Mouse (Mus musculus) adrenal gland, adult 8-10 months (tissue): ENCODE measurements around the gene Rps13. TPM values are rescaled to one million over a fixed set of nuclear protein-coding genes. Genes with fewer than 3 reads are reported as not detected.
A peak's percentile ranks its signal among the peaks of the same experiment; 100 is the strongest.
"Not testable (repeated sequence)": the region's sequence is repeated elsewhere in the genome, so short reads cannot be mapped to it uniquely, and the experiment has no call there.

Source experiments
- DNase-seq: peaks from one replicate; pipeline ENCODE4 v3.0.0; 2022
- total RNA-seq, 4 experiments: library from RNA; stranded (reverse); gene quantifications; 2 replicates each; pipeline ENCODE4 v1.2.4; 2022

The Rps13 gene
- 100 to 1,000 TPM; 356 to 474 (median 418) TPM for total RNA-seq

DNA sequence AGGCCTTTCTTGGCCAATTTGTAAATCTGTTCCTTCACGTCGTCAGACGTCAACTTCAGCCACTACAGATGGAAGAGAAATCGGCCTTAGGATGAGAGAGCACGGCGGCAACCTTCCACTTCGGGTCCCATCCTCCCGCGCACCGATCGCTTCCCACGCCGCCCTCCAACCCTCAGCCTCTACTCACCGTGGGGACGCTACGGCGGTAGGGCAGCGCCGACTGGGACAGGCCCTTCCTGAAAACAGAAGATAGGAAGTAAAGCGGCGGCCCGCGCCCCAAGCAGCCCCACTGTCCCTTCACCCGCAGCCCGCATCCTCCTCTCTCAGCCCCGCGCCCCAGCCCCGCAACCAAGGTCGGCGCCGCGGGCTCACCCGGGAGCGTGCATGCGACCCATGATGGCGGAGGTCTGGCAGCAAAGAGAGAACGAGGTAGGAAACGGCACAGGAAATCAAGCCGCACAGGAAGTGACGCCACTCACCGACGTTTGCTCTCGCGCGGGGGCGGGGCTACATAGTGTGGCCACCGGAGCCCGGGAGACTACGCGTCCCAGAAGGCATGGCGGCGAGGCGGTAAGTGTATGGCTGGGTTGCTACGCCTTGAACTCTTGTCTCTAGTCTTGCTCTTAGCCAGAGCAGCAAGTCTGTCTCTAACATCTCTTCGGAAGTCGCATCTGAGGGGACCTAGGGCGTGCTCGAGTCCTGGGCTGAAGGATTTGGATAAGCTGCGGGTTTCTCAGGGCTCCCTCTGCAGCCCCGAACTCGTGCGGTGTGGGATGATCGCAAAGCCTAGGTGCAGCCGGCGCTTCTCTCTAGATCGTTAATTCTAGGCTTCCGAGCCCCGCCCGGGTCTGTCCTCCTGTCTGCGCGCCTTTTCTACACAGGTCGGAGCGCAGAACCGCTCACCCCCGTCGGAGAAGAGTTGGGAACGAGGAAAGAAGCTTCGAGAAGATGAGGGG is at the start of gene Rps13:
Rps13 (minus strand) TSS at position 483 of the 956 bp plus-strand sequence.
- peak; percentile 96 for DNase-seq

DNA sequence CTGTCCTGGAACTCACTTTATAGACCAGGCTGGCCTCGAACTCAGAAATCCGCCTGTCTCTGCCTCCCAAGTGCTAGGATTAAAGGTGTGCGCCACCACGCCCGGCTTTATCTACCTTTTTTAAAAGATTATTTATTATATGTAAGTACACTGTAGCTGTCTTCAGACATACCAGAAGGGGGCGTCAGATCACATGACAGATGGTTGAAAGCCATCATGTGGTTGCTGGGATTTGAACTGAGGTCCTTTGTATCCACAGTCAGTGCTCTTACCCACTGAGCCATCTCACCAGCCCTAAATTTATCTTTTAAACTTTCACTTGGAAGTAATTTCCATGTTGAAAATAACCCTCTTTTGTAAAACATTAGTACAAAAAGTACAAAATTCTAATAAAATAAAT is 45.2 kb upstream of the Rps13 start:
- not testable (repeated sequence) for DNase-seq

DNA sequence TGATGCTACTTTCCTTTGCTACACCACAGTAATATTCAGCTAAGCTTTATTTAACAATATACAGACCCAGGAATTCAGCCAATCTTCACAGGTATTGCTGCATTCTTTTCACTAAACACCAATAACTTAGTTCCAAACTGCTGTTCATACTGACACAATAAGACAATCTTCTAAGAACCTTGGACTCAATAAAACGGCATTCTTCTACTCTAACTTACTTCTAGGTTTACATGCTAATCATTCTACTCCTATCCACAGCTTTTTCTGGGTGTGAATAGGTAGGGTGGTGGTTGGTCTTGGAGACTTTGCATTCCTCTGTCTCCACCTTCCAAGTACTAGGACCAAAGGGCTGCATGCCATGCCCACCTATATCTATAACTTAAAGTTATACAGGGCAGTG is 40.3 kb upstream of the Rps13 start:
- no peak for DNase-seq

DNA sequence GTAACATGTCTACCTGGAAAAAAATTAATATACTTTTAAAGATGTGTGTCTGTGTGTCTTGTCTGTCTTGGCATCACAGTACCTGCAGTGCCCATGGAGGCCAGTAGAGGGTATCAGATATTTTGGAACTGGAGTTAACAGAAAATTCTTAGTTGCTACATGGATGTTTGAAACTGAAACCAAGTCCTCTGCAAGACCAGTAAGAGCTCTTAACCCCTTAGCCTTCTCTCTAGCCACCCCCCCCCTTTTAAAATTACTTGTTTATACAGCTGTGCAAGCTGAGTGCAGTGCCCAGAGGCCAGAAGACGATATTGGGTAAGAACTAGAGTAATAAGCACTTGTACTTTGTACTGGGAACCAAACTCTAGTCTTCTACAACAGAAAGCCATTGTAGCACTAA is 2.2 kb upstream of the Rps13 start:
- DNase-seq, result peak; percentile 55

DNA sequence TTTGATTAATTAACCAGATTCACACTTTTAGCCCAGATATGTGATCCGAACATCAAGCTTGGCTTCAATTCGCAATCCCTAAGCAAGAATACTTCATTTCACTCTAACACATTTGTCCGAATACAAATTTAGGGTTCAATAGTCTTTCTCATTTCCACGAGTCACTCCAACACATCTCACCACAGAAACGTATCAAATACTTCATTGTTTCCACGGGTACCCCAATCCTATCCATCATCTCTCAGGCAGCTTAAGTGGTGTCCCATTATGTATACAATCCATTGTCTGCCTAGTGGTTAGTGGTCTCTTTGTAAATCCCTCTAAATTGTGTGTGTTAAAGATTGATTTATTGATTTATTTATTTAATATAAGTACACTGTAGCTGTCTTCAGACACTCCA is 1.1 kb upstream of the Rps13 start:
- no peak for DNase-seq

DNA sequence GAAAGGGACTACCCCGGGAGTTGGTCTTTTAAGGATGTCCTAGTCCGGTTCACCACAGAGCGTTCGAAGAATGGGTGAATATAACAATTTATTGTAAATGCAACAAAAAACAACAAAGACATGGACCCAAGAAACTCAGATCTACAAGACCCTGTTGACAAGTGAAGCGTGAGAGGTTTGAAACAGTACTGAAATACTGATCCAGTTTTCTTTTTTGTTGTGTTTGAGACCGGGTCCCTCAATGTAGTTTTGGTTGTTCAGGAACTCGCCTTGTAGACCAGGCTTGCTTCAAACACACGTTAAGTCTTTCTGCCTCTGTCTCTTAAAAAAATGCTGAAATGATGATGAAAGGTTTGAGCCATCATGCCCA is 659 bp upstream of the Rps13 start:
- no peak for DNase-seq

DNA sequence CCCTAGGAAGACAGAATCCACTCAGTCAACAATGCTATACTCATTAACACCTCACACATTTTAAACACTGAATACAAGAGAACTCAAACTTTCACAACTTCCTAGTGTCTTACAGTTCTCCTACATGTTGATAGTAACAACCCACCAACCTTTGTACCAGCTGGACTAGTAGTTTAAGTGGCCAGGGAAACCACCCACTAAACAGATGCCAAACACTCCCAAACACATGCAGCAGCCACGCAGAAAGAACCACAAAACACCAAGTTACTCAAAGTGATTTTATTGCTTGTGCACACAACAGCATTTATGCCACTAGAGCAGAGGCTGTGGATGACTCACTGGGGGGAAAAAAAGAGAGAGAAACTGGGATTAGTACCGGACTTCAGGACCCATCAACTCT is 2.7 kb downstream of the Rps13 start:
- no peak for DNase-seq

DNA sequence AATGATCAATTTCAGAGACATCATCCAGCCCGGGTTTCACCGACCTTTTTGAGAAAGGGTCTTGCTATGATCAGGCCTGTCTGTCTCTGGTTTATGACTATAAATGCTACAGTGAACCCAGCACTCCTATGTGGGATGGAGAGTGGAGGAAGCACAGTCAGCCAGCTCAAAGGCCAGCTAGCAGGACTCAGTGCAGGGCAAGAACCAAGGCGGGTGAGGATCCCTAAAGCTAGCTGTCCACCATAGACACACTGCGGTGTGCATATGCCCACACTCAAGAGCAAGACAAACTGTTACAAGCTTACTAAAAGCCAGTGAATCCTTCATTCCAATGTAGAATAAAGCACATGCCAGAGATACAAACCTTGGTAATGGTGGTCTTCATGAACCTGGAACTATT is 4.1 kb downstream of the Rps13 start:
- DNase-seq, result no peak

DNA sequence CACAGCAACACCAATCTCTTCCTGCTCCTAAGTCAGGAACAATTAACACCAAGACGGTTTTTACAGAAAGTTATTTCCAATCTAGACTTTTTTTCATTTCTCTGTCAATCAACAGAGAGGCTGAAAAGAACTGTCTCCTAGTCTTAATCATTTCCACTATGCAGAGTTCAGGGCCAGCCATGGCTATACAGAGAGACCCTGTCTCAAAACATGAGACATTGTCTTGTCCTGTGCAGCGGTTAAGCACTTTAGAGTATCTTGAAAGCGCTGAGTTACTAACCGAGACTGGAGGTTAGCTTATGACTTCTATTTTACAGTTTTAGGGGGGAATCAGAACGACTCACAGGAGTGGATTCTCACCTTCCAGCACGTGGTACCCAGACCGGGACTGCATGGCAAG is 5.2 kb downstream of the Rps13 start:
- no peak for DNase-seq

DNA sequence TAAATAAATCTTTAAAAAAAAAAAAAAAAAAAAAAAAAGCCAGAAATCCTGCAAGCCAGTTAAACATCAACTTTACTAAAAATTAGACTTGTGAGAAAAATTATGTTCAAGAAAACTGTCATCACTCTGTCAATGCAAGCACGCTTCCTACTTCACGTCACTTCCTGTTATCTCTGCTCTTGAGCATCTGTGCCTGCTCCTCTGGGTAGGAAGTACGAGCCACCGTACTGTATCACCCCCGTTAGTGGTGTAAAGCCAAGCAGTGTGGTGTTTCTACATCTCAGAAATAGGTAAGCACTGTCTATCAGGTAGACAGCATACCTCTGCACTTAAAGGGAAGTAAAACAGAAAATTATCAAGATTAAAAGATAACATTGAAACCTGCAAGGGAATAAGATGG is 6.1 kb downstream of the Rps13 start:
- no peak for DNase-seq

DNA sequence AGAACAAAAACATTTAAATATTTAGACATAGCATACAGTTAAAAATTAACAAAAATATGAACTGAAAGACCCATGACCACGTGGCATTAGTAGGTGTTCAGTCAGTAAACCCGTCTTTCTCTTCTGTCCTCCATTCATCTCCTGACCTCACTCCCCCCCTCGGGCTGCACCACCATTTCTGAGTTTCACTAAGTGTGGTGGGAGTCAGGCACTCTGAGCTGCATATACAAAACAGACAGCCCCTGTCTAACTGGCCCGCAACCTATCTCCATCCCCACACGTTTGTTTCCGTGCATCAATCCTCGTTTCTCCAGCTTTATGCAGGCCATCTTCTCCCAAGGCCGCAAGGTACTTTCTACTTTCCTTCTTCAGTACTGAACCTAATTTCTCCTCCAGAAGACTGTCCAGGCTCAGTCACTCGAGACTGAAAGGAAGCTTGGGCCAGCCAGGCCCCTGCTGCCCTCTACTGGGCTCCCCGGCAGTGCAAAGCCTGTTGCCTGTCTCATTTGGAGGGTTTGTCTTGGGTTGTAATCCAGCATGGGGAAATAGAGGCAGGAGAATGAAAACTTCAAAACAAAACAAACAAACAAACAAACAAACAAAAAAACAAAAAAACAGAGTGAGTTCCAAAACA is 10.5 kb downstream of the Rps13 start:
- DNase-seq, result peak; percentile 51

DNA sequence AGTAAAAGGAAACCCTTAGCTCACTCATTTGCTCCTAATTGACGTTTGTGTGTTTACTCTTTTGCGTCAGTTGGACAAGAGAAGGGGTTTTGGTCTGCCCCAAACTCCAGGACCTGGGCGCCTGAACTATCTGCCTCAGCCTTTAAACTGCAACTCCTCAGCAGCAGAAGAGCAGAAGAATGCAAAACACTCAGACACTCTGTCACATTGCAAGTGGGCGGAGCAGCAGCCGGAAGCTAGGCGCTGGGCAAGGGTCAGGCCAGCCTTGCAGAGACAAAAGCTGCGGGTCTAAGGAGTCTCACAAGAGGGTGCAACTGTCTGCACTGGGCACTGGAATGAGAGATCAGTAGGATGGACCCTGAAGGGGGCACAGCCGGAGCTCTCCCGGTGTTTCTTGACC is 24.5 kb downstream of the Rps13 start:
- no peak for DNase-seq

DNA sequence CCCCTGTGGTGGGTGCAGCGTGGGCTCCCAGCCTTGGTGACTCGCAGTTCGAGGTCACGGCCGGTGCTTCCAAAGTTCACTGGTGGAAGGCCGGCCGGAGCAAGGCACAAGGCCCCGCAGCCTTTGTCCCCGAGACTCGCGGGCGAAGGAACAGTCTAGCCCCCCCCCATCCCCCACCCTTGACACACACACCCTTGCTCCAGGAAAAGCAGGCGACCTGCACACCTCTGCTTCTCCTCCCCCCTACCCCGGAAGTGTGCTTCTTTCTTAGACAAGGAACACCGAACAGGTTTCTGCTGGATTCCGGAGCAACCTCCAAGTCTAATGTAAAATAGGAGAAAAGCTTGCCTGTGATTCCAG is 25.4 kb downstream of the Rps13 start:
- no peak for DNase-seq

DNA sequence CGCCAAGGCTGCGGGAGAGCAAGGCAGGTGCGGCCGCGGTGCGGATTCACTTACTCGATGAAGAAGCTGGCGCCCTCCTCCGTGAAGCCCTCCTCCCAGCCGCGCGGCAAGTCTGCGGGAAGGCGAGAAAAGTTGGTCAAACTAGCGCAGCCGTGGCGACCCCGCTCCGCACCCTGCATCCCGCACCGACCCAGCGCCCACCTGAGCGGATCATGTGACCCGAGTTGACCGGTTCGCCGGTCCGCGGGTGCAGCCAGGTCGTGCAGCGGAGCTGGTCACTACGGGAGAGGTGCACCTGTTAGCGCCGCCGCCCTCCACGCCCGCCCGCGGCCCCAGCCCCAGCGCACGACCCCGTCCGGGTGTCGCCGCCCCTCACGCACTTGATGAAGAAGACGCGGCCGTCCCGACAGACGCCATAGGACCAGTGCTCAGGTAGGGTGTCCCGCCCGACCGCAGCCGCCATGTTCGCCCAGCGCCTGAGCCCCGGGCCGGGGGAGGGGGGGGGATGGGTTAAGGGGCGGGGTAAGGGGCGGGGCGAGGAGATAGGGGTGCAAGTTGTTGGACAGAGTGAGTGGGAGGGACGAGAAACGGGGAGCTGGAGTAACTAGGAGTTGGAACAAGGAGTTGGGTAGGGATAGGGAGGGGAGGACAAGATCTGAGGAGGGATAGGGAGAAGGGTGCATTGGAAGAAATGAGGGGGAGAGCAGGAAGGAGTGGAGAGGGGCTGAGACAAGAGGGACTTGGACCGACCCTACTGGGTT is 25.9 kb downstream of the Rps13 start, which contains the start of gene Plekha7:
Plekha7 (minus strand) TSS at position 506 of the 761 bp plus-strand sequence.
- DNase-seq, result peak; percentile 42

DNA sequence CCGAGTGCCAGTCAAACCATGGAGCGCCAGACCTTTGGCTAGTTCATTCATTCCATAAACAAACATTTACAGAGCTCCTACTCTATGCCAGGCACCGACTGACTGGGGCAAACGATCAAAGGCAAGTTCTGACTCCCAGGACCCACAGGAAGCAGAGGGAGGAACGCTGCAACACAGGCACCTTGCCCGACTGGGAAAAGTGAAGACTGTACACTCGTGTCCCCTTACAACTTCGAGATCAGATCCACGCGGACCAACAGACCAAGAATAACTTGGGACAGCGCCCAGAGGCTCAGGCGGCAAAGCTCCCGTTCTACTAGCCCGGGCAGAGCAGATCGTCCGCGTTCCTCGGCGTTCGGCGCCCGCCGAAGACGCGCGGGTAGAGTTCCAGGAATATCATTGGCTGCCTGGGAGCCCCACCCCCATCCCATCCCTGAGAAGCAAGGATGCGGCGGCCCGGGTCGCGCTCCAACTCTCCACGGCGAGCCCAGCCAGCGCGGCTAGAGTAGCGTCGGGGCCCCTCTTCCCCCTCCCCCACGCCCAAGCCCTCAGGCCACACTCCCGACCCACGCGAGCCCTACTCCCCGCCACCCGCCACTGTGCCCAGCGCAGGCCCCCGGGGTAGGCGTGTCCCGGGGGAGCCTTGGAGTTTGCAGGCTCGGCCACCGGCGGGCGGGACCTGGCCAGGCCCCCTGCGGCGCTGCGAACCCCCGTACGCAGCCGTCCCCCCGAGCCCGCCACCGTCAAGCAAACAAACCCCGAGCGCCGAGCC is 26.7 kb downstream of the Rps13 start:
- DNase-seq, result peak; percentile 66

DNA sequence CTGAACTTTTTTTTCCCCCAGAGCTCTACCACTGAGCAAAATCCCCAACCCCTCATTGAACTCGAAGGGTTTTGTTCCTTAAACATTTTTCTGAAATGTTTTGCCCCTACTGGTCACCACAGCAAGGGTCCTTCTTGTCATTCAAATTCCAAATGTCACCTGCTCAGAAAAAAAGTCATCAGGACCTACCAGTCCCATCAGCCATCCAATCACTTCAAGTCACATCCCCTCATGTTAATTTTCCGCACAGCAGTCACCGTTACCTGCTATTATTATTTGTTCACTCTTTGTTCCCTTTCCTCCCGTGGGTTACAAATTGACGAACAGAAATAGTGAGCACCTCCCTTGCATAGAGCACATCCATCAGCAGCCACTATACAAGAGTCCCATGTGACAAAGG is 27.4 kb downstream of the Rps13 start:
- DNase-seq, result no peak

DNA sequence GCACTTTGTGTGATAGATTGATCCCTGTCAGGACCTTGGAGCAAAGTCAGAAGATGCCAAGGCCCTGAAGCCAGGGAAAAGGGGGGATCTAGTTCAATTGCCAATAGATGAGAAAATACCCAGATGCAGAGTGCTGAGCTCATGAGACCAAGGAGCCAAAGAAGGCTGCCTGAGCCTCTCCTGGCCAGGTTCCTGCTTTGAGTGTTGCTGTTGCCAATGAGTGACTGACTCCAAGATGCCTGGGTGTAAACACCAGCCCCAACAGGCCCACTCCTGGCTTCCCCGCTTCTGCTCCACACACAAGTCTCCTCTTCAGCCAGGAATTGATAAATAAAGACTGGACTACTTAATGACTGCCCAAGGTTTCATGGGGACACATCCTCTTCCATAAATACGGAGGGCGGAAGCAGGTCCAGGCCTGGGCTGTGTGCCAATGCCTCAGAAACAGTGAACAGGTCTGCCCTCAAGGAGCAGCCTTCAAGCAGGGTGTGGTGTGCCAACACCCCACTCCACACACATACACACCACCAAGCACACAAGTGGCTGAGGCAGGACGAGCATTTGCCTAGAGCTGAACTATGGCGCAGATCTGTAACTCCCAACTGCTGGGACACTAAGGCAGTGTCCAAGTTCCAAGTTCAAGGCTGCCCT is 32.2 kb downstream of the Rps13 start:
- no peak for DNase-seq

DNA sequence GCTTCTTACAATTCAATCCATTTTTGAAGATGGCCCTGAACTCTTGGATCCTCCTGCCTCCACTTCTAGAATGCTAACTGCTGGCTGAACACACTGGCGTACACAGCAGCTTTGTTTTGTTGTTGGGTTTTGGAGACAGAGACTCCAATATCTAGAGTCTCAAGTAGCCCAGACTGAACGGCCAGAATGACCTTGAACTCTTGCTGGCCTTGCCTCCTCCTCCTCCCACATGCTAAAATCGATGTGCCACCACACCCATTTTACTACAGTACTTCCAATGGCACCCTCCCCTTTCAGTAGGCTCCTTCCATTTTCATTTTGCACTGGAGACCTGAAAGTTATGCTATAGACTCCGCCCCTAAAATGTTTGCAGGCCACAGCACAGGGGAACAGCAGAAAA is 32.9 kb downstream of the Rps13 start:
- DNase-seq, result no peak

DNA sequence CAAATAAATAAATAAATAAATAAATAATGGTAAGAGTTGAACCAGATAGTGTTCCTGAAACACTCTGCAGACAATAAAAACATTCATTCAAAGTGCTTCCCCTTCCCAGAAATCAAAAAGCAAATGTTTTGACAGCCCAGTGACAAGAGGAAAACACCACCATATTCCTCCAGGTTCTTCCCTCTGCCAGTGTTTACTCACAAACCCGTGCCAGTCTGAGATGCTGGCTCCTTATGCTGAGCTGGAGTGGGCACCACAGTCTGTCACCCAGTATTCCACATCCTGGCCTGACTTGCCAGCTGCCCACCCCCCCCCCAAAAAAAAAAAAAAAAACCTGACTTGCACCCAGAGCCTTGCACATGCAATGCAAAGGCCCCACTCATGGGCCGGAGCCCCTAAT is 35.1 kb downstream of the Rps13 start:
- DNase-seq, result no peak

DNA sequence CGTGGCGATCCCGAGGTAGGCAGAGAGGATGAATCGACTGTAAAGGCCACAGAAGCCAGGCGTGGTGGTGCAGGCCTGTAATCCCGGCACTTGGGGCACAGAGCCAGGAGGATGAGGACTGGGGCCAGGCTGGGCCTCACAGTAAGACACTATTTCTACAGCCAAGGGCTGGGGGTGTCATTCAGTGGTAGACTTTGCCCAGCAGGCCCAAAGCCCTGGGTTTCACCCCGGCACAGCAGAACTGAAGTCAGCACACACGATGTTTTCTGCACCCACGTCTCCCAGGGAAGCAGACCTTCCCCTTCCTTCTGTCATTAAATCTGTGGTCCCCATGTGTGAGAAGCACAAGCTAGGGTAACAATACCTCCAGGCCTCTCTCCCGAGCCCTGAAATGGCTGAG is 35.6 kb downstream of the Rps13 start:
- DNase-seq, result no peak

DNA sequence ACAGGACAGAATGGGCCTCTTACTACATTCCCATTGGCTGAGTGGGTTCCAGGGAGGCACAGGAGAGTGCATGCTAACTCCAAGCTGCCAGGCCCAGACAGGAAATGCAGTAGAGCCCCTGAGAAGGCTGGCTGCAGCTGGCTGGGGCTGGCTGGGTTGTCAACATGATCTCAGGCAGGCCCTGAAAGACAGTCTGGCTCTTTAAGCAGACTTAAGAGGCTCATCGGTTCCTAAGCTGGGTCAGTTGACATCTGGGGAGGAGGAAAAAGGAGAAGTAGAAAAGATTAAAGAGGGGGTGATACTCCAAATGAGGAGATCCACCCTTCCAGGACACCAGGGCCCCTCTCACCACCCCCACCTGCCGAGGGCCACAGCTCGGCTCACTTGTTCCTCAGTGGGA is 39.0 kb downstream of the Rps13 start:
- DNase-seq, result no peak

DNA sequence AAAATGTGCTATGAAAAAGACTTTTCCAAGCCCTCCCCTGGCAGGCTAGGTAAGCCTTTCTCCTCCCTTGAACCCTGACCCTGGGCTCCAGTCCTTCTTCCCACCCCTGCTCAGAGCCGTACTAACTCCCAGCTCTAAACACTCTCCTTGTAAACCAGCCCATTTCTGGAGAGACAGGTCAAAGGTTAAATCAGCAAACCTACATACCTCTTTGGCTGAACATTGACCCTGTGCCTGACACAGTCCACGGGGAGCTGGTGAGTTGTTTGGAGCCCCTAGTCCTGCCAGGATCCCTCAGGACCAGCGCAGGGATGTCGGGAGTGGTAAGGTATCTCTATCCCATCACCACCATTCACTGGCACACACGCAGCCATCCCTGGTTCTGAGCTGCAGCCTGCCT is 41.6 kb downstream of the Rps13 start:
- no peak for DNase-seq
